Mouse (Mus musculus) Patski (cell line): Measurements from ENCODE around the gene Syndig1. TPM values are rescaled to one million over a fixed set of nuclear protein-coding genes. Genes with fewer than 3 reads are reported as not detected.

ENCODE experiments used
- ATAC-seq: fragments of 100-300 bp; one replicate; pipeline ENCODE4 v1.8.0; 2021
- CTCF ChIA-PET: fragments of 350-600 bp; sonication (Branson Sonifier 250); formaldehyde crosslinking; loops from one replicate; lab custom pipeline; 2022; ENCODE audit warnings: inconsistent platforms; lab: Charles Lee
- POLR2A ChIA-PET: fragments of 350-600 bp; sonication (Branson Sonifier 250); formaldehyde crosslinking; loops from one replicate; lab custom pipeline; 2022; ENCODE audit warnings: antibody characterized with exemption, inconsistent platforms; lab: Charles Lee
- DNase-seq: peaks from one replicate; pipeline ENCODE4 v3.0.0-alpha.2; 2011; ENCODE audit warnings: low read depth, low spot score
- H3K27me3 ChIP-seq: fragments of 371-371 bp; one replicate; pipeline ENCODE4 v1.5.1; 2021
- CTCF ChIP-seq: fragments of 100-300 bp; IDR thresholded peaks from one replicate; pipeline ENCODE4 v1.5.1; 2021
- in situ Hi-C: fragments of 300-500 bp; cut with MboI; formaldehyde crosslinking; loops from 3 replicates; pipeline ENCODE4 v1.11.1; 2018; ENCODE audit warnings: low pct_unique_long_range_greater_than_20kb, mixed read lengths
- polyA plus RNA-seq: library from polyadenylated mRNA; unstranded; gene quantifications from one replicate; pipeline ENCODE4 v1.2.3, GENCODE M21; 2021

Syndig1 gene
- 0.04 TPM for polyA plus RNA-seq

DNA sequence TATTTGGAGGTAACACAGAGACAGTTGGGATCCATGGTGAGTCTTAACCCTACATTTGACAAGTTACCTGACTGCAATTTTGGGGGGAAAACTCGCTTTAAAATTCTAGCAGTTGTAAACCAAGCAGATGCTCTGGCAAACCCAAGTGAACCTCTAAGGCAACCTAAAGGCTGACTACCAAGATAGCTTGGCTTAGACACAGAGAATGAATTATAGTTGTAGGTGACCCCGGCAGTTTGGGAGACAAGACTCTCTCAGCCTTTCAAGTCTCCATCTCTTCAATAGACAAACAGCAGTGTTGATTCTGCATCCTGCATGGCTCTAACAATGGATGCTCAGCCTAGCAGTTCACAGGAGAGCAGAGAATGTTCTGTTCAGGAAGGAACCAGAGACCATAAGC, at the start of gene Syndig1:
Gene Syndig1 (plus strand): TSS at position 301 of the 400 bp plus-strand sequence.
- DNase-seq = no peak
- TF ChIP-seq CTCF = no peak

DNA sequence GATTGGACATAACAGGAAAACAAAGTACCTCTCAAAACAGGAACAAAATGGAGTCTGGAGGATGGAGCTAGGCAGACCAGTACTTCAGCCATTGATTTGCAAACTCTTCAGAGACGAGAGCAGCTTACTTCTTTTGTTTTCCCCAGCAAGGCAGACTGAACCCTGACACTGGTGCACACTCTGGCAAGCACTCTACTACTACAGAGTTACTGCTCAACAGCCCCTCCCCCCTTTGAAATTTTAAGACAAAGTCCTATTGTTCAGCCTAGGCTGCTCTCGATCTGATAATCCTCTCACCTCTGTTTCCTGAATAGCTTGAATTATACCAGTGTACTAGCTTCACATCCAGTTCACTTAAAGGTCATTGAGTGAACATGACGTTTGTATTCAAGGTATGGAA, 30.4 kb upstream of the Syndig1 start:
- no peaks in the 10 kb centered on the region for H3K27me3 ChIP-seq
- DNase-seq (no peak), ATAC-seq (no peak)
- ChIA-PET POLR2A (no interaction called here), CTCF (interaction anchor here (0.9 kb wide), 1 partner anchor 207 kb away, joined by 3 read pairs; no protein-coding TSS in a partner anchor)
- in situ Hi-C loops = no loop called here
- no peak for TF ChIP-seq CTCF

More for the DNA sequence above, at the start of gene Syndig1:
- in situ Hi-C loops = no loop called here
- ATAC-seq = no peak
- ChIA-PET POLR2A (no interaction called here), CTCF (no interaction called here)
- peaks cover 3% of the 10 kb centered on the region for H3K27me3 ChIP-seq

DNA sequence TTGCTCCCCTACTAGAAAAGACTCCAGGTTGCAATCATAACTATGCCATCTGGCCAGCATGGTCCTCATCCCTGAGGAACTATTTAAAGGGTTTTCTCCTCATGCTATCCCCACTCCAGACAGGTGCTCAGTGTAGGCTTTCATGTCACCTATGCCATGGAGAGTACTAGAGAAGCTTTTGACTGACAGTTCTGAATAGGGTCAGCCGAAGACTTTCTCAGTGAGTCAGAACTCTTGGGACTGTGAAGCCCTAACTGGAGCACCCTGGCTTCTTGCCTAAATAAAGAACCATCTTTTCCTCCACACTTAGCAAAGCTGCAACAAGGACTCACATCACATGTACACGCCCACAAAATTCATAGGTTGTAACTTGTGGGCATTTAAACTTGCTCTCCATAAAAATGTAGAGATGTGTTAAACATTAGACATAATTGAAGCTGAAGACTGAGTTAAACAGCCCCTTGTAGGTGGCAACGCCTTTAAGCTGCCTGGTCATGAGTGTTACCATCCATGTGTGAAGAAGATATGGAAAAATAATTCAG, 24.3 kb upstream of the Syndig1 start:
- CTCF ChIA-PET = interaction anchor here (0.8 kb wide), 1 partner anchor 190 kb away, joined by 4 read pairs; no protein-coding TSS in a partner anchor
- no peak for TF ChIP-seq CTCF
- in situ Hi-C loops = no loop called here
- no peaks in the 10 kb centered on the region for H3K27me3 ChIP-seq
- ATAC-seq (no peak), DNase-seq (peak; percentile 3)
- POLR2A ChIA-PET = no interaction called here

DNA sequence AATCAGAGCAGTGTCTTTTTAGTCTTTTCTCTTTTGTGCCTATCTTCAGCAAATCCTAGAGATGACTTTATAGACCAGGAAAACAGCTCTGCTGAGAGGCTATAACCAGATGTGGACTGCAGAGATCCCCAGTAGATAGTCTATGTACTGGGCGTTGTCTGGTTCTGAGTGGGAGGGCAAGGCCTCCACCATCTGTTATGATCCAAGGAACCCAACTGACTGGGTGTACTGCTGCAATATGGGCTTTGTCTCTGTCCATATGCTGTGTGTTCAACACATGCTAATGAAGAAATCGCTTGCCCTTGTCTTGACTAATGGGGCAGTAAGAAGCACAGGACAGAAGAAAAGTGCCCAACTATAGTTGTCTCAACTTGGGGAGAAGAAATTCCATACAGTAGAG, 23.8 kb upstream of the Syndig1 start:
- POLR2A ChIA-PET = interaction anchor here (0.6 kb wide), 1 partner anchor 18 kb away, joined by 3 read pairs; no protein-coding TSS in a partner anchor
- CTCF ChIA-PET = interaction anchor here (0.8 kb wide), 1 partner anchor 189 kb away, joined by 4 read pairs; no protein-coding TSS in a partner anchor
- no peak for TF ChIP-seq CTCF
- ATAC-seq (no peak), DNase-seq (no peak)
- H3K27me3 ChIP-seq = no peaks in the 10 kb centered on the region
- in situ Hi-C loops = no loop called here

DNA sequence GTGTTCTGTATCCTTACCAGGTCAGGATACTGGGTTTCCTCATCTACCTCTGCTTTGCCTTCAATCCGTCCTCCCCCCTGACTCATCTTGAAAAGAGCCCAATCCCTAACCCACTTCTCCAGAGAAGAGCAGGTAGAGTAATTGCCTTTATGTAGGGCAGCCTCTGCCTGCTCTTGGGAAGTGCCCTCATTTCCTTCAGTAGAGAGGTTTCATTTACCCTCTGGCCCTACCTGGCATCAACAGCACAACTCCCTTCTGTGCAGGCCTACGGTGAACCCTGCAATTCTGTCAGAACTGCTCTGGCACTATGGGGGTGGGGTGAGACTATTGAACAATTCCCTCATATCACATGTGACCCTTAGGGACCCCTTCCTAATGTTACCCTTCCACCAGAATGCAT, 16.1 kb upstream of the Syndig1 start:
- no peaks in the 10 kb centered on the region for H3K27me3 ChIP-seq
- in situ Hi-C loops = no loop called here
- ATAC-seq = no peak
- TF ChIP-seq CTCF = no peak
- ChIA-PET POLR2A (no interaction called here), CTCF (no interaction called here)
- no peak for DNase-seq

DNA sequence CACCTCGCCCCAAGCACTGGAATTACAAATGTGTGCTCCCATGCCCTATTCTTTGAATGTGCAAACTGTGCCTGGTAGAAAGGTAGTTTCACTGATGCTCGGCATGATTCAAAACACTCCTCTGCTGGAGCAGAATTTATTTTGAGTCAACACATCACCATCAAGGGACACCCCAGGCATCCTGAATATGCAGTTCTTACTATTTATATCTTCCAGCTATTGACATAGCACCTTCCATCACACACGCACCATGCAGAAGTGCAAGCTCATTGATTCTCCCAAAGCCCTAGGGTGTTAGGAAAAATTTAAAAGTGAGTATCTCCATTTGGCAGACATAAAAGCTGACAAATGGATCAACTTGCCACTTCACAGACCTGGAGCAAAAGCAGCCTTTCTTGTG, 10.6 kb upstream of the Syndig1 start:
- no peaks in the 10 kb centered on the region for H3K27me3 ChIP-seq
- CTCF ChIA-PET = no interaction called here
- POLR2A ChIA-PET = no interaction called here
- DNase-seq = no peak
- in situ Hi-C loops = no loop called here
- TF ChIP-seq CTCF = no peak
- ATAC-seq = no peak

DNA sequence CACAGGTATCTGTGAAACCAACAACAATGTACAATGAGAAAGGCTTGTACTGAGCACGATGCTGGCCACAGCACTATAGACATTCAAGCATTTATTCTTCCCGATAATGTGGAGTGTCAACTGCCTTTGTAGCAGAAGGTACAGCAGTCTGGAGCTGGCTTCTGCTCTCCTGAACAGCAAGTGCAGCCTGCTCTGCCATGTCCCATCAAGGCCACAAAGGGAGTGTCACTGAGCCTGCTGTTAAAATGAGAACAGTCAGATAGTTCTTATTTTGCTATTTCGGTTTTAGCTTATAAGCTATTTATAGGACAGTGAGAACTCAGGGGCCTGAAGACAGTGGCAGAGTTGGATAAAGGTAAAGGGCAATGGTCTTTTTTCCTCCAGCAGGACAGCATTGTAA, 9.3 kb upstream of the Syndig1 start:
- in situ Hi-C loops = no loop called here
- CTCF ChIA-PET = no interaction called here
- DNase-seq = no peak
- TF ChIP-seq CTCF = no peak
- POLR2A ChIA-PET = no interaction called here
- ATAC-seq = no peak
- H3K27me3 ChIP-seq = no peaks in the 10 kb centered on the region

DNA sequence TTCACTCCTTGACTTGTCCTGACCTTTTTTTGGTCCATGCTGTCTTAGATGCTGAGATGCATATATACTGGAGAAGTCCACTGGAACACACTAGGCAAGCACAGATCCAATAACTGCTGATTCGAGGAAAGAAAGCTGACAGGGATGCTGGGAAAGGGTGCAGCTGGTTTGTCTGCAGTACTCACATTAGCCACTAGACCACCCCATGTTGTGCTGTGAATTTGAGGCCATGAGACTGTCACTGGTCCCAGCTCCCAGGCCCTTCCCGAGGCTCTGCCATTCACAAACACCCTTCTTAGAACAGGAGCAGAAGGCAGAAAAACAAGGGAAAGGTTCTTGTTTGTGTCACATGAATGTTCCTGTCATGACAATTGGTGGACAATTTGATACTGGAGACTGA, 8.8 kb upstream of the Syndig1 start:
- no peaks in the 10 kb centered on the region for H3K27me3 ChIP-seq
- in situ Hi-C loops = no loop called here
- DNase-seq = no peak
- ChIA-PET POLR2A (no interaction called here), CTCF (no interaction called here)
- TF ChIP-seq CTCF = no peak
- ATAC-seq = no peak

DNA sequence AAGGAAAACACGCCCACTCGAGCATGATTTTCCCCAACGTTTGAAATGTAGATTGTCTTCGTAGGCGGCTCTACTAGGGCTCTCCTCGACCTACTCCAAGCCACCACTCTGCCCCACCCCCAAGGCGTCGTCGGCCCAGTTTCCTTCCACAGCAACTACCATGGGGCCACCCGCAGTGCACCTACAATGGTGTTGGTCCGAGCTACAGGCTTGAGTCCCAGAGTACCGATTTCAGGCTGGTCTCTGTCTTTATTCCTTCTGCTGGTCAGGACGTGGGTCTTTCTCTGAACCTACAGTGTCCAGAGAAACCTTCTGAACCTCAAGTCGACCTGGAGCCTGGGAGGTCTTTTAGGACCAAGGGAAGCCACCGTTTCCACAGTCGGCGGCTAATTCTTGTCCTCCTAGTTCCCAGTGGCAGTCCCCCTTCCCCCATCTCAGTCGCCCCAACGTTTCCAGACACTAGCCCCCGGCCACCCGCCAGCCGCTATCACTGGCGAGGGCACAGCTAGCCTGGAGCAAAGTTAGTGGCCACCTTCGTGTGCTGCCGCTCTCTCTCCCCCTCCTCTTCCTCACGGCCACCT, 1.0 kb downstream of the Syndig1 start:
- ChIA-PET CTCF (no interaction called here), POLR2A (no interaction called here)
- ATAC-seq = no peak
- peaks cover 3% of the 10 kb centered on the region for H3K27me3 ChIP-seq
- TF ChIP-seq CTCF = no peak
- DNase-seq = no peak
- in situ Hi-C loops = no loop called here

DNA sequence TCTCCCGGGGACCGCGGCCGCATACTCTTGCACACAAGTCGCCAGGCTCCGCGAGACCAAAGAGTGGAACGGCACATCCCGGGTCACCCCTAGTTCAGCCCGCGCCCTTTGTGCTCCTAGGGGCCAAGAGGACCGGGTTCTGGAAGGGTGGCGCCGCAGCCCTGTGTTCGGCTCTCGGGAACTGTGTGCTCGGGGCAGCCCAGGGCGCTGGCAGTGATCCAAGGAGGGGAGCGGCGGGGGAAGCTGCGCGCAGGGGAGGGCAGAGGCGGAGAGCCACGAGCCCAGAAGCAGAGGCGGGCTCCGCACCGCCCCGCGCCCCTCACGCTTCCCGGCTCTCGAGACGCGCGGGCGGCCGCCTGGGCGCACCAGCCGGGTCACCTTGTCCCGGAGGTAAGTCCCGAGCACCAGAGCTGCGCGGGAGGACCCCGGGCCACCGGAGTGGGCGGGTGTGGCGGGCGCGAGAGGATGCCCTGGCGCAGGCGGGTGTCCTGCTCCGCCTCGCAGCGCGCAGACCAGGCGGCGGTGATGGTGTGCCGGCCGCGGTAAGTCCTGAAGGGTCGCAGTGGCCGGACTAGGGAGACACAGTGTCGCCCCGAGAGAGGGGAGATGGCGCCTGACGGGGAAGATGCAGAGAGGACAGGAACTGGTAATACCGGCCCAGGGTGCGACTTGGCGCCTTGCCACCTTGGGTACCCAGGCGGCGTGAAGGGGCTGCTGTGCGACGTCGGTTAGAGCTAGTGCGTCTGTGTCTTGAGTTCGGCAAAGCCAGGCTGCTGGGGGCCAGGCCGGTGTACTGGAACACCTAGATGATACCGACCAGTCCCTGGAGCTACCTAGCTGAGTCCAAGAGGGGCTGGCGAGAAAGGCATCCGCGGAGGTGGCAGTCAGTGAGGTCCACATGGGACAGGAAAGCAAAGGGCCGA, 1.8 kb downstream of the Syndig1 start, which contains the start of gene C530025M09Rik:
Gene C530025M09Rik (minus strand): TSS at position 678 of the 923 bp plus-strand sequence.
- in situ Hi-C loops = no loop called here
- ATAC-seq (no peak), DNase-seq (no peak)
- peaks cover 3% of the 10 kb centered on the region for H3K27me3 ChIP-seq
- TF ChIP-seq CTCF = no peak
- ChIA-PET POLR2A (no interaction called here), CTCF (interaction anchor here (0.6 kb wide), 1 partner anchor 21 kb away, joined by 3 read pairs; no protein-coding TSS in a partner anchor)
